Mouse (Mus musculus) spleen, adult 2 months (tissue): Measurements from ENCODE around the gene Disp2.

Experiments
- CTCF ChIP-seq: fragments of 200-500 bp; IDR thresholded peaks from 2 replicates; pipeline ENCODE4 v1.5.1; 2011; ENCODE audit warnings: mild to moderate bottlenecking, inconsistent platforms; ENCODE audit not compliant: insufficient read depth, insufficient read length, insufficient replicate concordance; ENCODE audit errors: extremely low read depth
- POLR2A ChIP-seq: fragments of 200-500 bp; IDR thresholded peaks from 2 replicates; pipeline ENCODE4 v1.6.1; 2011; ENCODE audit warnings: low read depth, low read length, inconsistent platforms

- no peak for TF ChIP-seq CTCF
- TF ChIP-seq POLR2A: no peak
Observed at GRCm38 (mm10) chr2:118772158-118772874, 7.2 kb upstream of the Disp2 start, which contains the start of gene Phgr1.
